Mouse (Mus musculus): ENCODE results near the gene Gart. TPM values are rescaled to one million over a fixed set of nuclear protein-coding genes. Genes with fewer than 3 reads are reported as not detected.

Gene Gart
- polyA plus RNA-seq, 1 experiment from 2014 or later, result 64.2 TPM

- Histone ChIP-seq H3K4me3 (replicated peaks; ENCODE audit: low read depth, low read length) (no peak overlapping the region), H3K9ac (replicated peaks; ENCODE audit: low read length) (no peak overlapping the region), H3K27ac (replicated peaks; ENCODE audit: low read depth, low read length) (no peak overlapping the region), H3K4me1 (ENCODE audit: control insufficient read depth, insufficient read depth, low read length) (no peaks in the 10 kb centered on the region), H3K36me3 (ENCODE audit: control insufficient read depth, insufficient read depth, low read length) (peaks cover 37% of the 10 kb centered on the region), H3K4me2 (ENCODE audit: low read length) (no peak overlapping the region), H3K27me3 (ENCODE audit: control insufficient read depth, insufficient read depth, low read length) (no peaks in the 10 kb centered on the region), H3K9me3 (ENCODE audit: control insufficient read depth, low read length) (no peaks in the 10 kb centered on the region)
- DNase-seq, result no peak
- ATAC-seq (ENCODE audit: low FRiP score, low TSS enrichment), result no peak
- 84% methylated on average over 14 of the region's 14 CpGs for WGBS
Measured at GRCm38 (mm10) chr16:91578980-91579720, 67.6 kb downstream of the Gart start.

GRCm38 (mm10) chr16:91575151-91575550 is 71.6 kb downstream of the Gart start:
- DNase-seq (no peak), ATAC-seq (ENCODE audit: low FRiP score, low TSS enrichment) (no peak)
- Histone ChIP-seq H3K4me2 (ENCODE audit: low read length) (no peak overlapping the region), H3K9ac (replicated peaks; ENCODE audit: low read length) (no peak overlapping the region), H3K4me1 (ENCODE audit: control insufficient read depth, insufficient read depth, low read length) (no peaks in the 10 kb centered on the region), H3K27me3 (ENCODE audit: control insufficient read depth, insufficient read depth, low read length) (no peaks in the 10 kb centered on the region), H3K9me3 (ENCODE audit: control insufficient read depth, low read length) (no peaks in the 10 kb centered on the region), H3K36me3 (ENCODE audit: control insufficient read depth, insufficient read depth, low read length) (peaks cover 27% of the 10 kb centered on the region), H3K27ac (replicated peaks; ENCODE audit: low read depth, low read length) (no peak overlapping the region), H3K4me3 (replicated peaks; ENCODE audit: low read depth, low read length) (no peak overlapping the region)
- 72% methylated on average over 13 of the region's 13 CpGs for WGBS

Other genes with a start within 250 kb of the Gart start
- gene Il10rb, start 240.8 kb downstream of the Gart start, polyA plus RNA-seq (2014; fragmentation: Nextera tagmentation; extraction: Ambion mirVana), result 5.4 and 9.3 TPM in 2 replicates
- 38.8 and 56.1 TPM in 2 replicates for gene Ifnar1, start 161.7 kb downstream of the Gart start, polyA plus RNA-seq (2014; fragmentation: Nextera tagmentation; extraction: Ambion mirVana)
- 90.2 and 94.2 TPM in 2 replicates for gene Ifngr2, start 99.9 kb downstream of the Gart start, polyA plus RNA-seq (2014; fragmentation: Nextera tagmentation; extraction: Ambion mirVana)
- 72.3 and 77.8 TPM in 2 replicates for gene Tmem50b, start 49.2 kb downstream of the Gart start, polyA plus RNA-seq (2014; fragmentation: Nextera tagmentation; extraction: Ambion mirVana)
- 6.3 and 8.7 TPM in 2 replicates for gene Dnajc28, start 27.9 kb downstream of the Gart start, polyA plus RNA-seq (2014; fragmentation: Nextera tagmentation; extraction: Ambion mirVana)
- gene Son, start 554 bp upstream of the Gart start, polyA plus RNA-seq (2014; fragmentation: Nextera tagmentation; extraction: Ambion mirVana), result 172 and 175 TPM in 2 replicates
- gene Donson, start 41.8 kb upstream of the Gart start, polyA plus RNA-seq (2014; fragmentation: Nextera tagmentation; extraction: Ambion mirVana), result 22.2 and 24.7 TPM in 2 replicates
- 113 and 135 TPM in 2 replicates for gene Cryzl1, start 82.0 kb upstream of the Gart start, polyA plus RNA-seq (2014; fragmentation: Nextera tagmentation; extraction: Ambion mirVana)
- gene Itsn1, start 82.3 kb upstream of the Gart start, polyA plus RNA-seq (2014; fragmentation: Nextera tagmentation; extraction: Ambion mirVana), result 57.8 and 67.5 TPM in 2 replicates